Mouse (Mus musculus) testis, adult 2 months (tissue): ENCODE data around the gene Dbnl.

Experiments used
- CTCF ChIP-seq: fragments of 200-500 bp; IDR thresholded peaks from 2 replicates; pipeline ENCODE4 v1.5.1; 2012; ENCODE audit warnings: low read depth, mild to moderate bottlenecking, inconsistent platforms, low read length, moderate library complexity; ENCODE audit not compliant: control insufficient read depth, insufficient read depth, insufficient replicate concordance
- POLR2A ChIP-seq: fragments of 200-500 bp; IDR thresholded peaks from 2 replicates; pipeline ENCODE4 v1.6.1; 2012; ENCODE audit warnings: low read depth, mild to moderate bottlenecking, inconsistent platforms, low read length, moderate library complexity; ENCODE audit not compliant: control insufficient read depth

GRCm38 (mm10) chr11:5834506-5834905 lies 46.2 kb downstream of the Dbnl start:
- TF ChIP-seq CTCF (no peak), POLR2A (no peak)
